Mouse (Mus musculus): ENCODE measurements around the gene Pxn.
A peak's percentile ranks its signal among the peaks of the same experiment; 100 is the strongest.

Pxn gene

GRCm38 (mm10) chr5:115563771-115564585 lies 57.5 kb downstream of the Pxn start:
- TF ChIP-seq GATA4 (IDR thresholded peaks at IDR 0.05; ENCODE audit: insufficient replicate concordance, low read length): no peak

DNA sequence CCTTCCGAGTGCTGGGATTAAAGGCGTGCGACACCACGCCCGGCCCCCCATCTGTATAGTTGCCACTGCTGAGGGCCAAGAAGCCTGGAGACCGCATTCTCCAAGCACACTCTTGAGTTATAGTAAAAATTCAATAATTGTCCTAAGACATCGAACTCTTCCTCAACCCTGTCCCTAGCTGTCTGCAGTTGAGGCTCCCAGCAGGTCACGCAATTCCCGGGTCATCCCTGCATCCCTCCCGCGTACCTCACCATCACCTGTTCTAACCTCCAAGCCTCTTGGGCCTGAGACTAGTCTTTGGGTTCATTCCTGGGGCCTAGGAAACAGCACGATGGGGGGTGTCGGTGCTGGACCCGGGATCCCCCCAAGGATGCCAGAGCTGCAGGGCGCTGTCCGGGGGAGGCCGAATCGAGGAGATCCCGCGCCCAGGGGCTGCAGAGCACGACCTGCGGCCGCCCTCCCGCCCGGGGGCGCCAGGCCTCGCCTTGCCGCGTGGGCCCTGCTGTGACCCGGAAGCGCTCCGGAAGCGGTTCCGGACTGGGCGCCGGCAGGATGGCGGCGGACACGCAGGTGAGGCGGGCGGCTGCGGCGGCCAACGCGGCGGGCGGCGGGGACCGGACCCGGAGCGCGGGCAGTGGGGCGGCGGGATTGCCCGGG lies 58.4 kb downstream of the Pxn start, which contains the start of gene Gcn1l1:
Gcn1l1 (plus strand) TSS at position 518 of the 657 bp plus-strand sequence.
- TF ChIP-seq GATA4 (IDR thresholded peaks at IDR 0.05; ENCODE audit: insufficient replicate concordance, low read length): peak; percentile 22; the same call in 1 of the 2 replicates

- TF ChIP-seq GATA4 (IDR thresholded peaks at IDR 0.05; ENCODE audit: insufficient replicate concordance, low read length): no peak
Observed at GRCm38 (mm10) chr5:115565403-115565802, 58.9 kb downstream of the Pxn start.

DNA sequence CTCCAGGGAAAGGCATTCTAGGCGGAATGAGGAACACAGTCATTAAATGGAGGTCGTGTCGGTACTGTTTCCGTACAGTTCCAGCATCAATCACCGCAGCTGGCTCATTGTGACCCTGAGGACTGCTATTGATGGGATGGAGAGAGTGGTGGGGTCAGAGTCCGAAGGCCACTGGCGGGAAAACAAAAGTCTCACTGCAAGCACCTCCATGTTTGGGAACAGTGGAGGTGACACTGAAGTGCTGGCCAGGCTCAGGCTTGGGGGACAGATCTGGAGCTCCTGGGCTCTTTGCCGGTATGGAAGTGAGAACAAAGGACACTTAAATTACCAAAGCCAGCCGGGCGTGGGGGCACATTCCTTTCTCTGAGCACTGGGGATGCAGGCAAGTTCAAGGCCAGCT lies 62.2 kb downstream of the Pxn start:
- no peak for TF ChIP-seq GATA4 (IDR thresholded peaks at IDR 0.05; ENCODE audit: insufficient replicate concordance, low read length)

- TF ChIP-seq GATA4 (IDR thresholded peaks at IDR 0.05; ENCODE audit: insufficient replicate concordance, low read length): no peak
Observed at GRCm38 (mm10) chr5:115569308-115569707, 62.8 kb downstream of the Pxn start.

GRCm38 (mm10) chr5:115569721-115570120 lies 63.2 kb downstream of the Pxn start:
- TF ChIP-seq GATA4 (IDR thresholded peaks at IDR 0.05; ENCODE audit: insufficient replicate concordance, low read length): no peak

DNA sequence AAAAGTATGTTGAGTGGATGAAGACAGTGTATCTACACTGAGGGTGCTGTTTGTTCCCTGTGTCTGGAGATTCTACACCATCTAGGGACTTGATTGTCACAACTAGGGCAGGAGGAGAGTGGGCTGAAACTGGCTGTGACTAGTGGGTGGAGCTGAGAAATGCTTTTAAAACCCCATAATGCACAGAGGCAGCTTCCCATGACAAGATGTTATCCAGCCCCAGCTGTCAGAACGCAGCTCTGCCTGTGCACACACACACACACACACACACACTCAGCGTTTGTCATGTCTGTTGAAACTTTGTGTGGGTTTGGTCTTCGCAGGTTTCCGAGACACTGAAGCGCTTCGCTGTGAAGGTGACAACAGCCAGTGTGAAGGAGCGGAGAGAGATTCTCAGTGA lies 64.6 kb downstream of the Pxn start:
- no peak for TF ChIP-seq GATA4 (IDR thresholded peaks at IDR 0.05; ENCODE audit: insufficient replicate concordance, low read length)

DNA sequence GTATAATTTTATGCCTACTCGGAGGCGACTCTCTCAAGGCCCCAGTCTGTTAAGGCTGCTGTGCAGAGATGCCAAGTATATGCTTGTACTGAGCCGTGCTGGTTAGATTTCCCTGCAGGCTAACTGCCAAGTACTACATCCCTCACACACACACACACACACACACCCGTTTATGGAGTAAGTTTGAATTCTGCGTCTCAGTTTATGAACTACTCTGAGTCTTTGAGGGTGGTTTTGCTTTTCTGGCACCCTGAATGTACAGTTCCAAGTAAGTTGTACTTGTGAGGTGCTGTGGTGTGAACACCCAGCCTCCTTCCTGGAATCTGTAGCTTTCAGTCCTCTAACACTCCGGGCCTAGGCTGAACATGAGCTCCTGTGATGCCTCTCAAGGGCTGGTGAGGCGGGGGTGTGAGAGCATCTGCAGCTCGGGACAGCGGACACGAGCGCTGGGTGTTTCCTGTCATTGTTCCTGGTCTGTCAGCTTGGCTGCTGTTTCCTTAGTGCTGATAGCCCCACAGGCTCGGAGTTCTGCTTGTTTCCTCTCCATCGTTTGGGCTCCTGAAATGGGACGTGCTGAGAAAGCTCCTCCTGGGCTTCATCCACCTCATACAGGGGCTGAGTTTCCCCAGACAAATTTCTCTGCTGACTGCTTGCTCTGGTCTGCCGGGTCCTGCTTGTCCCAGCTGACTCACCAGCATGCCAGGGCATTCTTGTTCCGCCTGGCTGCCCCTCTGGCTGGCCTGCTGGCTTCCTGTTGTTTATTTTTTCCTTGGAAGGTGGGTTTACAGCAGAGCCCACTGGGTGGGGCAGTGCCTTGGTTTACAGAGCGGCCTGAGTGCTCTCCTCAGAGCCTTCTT lies 66.4 kb downstream of the Pxn start:
- TF ChIP-seq GATA4 (IDR thresholded peaks at IDR 0.05; ENCODE audit: insufficient replicate concordance, low read length): peak; percentile 85; the same call in 1 of the 2 replicates

- TF ChIP-seq GATA4 (IDR thresholded peaks at IDR 0.05; ENCODE audit: insufficient replicate concordance, low read length): no peak
Observed at GRCm38 (mm10) chr5:115574992-115575391, 68.5 kb downstream of the Pxn start.

DNA sequence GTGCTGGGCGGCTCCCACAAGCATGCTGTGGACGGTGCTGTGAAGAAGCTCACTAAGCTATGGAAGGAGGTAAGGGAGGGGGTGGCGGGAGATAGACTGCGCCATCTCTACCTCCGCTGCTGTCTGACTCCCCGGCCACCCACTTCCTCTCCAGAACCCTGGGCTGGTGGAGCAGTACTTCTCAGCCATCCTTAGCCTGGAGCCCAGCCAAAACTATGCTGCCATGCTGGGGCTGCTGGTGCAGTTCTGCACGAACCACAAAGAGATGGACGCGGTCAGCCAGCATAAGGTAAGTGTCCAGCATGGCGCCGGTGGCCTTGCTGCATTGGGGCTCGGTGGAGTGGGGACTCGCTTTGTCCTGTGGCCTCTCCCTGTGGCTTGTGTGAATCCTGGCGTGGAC lies 72.4 kb downstream of the Pxn start:
- no peak for TF ChIP-seq GATA4 (IDR thresholded peaks at IDR 0.05; ENCODE audit: insufficient replicate concordance, low read length)

DNA sequence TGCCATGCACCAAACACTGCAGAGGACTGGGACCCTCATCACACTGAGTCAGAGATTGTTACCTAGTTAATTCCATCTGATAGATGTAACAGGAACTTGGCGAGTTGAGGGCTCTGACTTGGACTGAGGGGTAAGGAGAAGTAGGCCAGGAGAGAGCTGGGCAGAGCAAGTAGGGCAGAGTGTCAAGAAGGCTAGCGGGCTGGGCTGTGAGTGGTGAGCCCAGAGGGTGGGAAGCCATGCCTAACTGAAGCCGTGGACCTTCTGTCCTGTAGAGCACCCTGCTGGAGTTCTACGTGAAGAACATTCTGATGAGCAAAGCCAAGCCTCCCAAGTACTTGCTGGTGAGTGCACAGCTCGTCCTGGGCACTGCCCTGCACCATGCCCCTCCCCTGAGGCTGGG lies 72.9 kb downstream of the Pxn start:
- no peak for TF ChIP-seq GATA4 (IDR thresholded peaks at IDR 0.05; ENCODE audit: insufficient replicate concordance, low read length)

GRCm38 (mm10) chr5:115580229-115581001 lies 73.9 kb downstream of the Pxn start:
- no peak for TF ChIP-seq GATA4 (IDR thresholded peaks at IDR 0.05; ENCODE audit: insufficient replicate concordance, low read length)

DNA sequence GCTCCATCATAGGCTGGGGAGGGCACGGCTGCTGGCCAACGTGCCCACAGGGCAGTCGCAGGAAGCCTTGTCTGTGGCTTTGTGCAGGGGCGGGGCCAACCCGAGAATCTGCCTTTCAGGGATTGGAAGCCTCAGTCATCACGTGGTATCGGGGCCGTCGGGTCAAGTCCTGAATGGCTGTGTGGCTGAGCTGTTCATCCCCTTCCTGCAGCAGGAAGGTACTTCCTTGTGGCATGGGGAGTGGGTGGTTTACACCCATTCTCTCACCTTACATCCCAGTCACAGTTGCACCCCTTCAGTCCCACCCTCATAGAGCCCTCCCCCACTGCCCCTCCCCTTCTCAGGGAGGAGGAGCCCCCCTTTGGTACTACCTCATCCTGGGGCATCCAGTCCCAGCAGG lies 75.2 kb downstream of the Pxn start:
- TF ChIP-seq GATA4 (IDR thresholded peaks at IDR 0.05; ENCODE audit: insufficient replicate concordance, low read length): no peak

DNA sequence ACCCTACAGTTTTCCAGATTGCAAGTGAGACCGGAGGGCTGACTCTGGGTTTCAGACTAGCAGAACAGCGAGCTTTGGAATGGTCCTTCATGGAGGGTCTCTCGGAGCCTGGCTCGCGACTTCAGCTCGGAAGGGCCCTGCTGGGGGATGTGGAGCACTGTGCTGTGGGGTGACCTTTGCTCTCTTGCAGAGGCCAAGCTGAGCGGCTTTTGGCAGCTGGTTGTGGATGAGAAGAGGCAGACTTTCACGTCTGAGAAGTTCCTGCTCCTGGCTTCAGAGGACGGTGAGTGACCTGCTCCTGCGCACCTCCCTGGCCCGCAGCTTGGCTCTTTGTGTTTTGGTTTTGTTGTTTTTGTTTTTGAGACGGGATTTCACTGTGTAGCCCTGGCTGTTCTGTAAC lies 79.1 kb downstream of the Pxn start:
- TF ChIP-seq GATA4 (IDR thresholded peaks at IDR 0.05; ENCODE audit: insufficient replicate concordance, low read length): no peak

DNA sequence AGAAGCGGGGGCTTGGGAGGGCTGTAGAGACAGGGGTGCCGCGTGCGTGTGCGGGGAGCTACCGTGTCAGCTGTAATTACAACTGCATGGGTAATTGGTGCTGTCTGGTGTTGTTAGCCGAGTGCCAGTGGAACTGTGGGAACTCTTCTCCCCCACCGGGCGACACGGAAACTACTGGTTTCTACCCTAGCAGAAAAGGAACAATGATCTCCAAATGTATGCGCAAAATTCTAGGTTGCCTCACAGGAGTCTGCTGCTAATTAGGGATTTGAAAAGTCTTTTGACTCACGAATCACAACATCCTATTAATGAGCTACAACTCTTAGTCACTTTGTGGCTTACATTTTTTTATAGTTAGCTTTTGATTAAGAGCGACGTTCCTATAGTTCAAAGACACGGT lies 79.7 kb downstream of the Pxn start:
- TF ChIP-seq GATA4 (IDR thresholded peaks at IDR 0.05; ENCODE audit: insufficient replicate concordance, low read length): no peak
